Mouse (Mus musculus) hindbrain, embryonic 12.5 days (tissue): ENCODE measurements around the gene Ceacam19. TPM values are rescaled to one million over a fixed set of nuclear protein-coding genes. Genes with fewer than 3 reads are reported as not detected.

Source experiments
- ATAC-seq: fragments of 200-750 bp; cut with Nextera tagmentation; 2 replicates; pipeline ENCODE4 v1.8.0; 2017; ENCODE audit warnings: moderate TSS enrichment; ENCODE audit not compliant: low FRiP score
- H3K27ac ChIP-seq: fragments of 300-500 bp; sonication (generic); 2 replicates; pipeline ENCODE4 v1.5.1; 2016; ENCODE audit warnings: mild to moderate bottlenecking
- H3K27me3 ChIP-seq: fragments of 300-500 bp; sonication (generic); 2 replicates; pipeline ENCODE4 v1.6.1; 2016; ENCODE audit warnings: mild to moderate bottlenecking
- H3K36me3 ChIP-seq: fragments of 300-500 bp; sonication (generic); 2 replicates; pipeline ENCODE4 v1.6.1; 2016; ENCODE audit warnings: mild to moderate bottlenecking
- H3K4me1 ChIP-seq: fragments of 300-500 bp; sonication (generic); 2 replicates; pipeline ENCODE4 v1.6.1; 2016
- H3K4me2 ChIP-seq: fragments of 300-500 bp; sonication (generic); replicated peaks from 2 replicates; pipeline ENCODE4 v1.6.1; 2016; ENCODE audit warnings: mild to moderate bottlenecking
- H3K4me3 ChIP-seq: fragments of 300-500 bp; sonication (generic); 2 replicates; pipeline ENCODE4 v1.5.1; 2016; ENCODE audit warnings: mild to moderate bottlenecking
- H3K9ac ChIP-seq: fragments of 300-500 bp; sonication (generic); 2 replicates; pipeline ENCODE4 v1.6.1; 2016; ENCODE audit warnings: mild to moderate bottlenecking, moderate library complexity
- H3K9me3 ChIP-seq: fragments of 300-500 bp; sonication (generic); replicated peaks from 2 replicates; pipeline ENCODE4 v1.6.1; 2016; ENCODE audit warnings: mild to moderate bottlenecking
- WGBS: fragments of 180-500 bp; shearing (Covaris S2); methylation state at CpG from one replicate; pipeline ENCODE4 v1.1.7; 2016; 5-methylcytosine and 5-hydroxymethylcytosine counted together
- polyA plus RNA-seq: library from polyadenylated mRNA; unstranded; fragments of >200 nt; fragmentation: Nextera tagmentation; extraction: Ambion mirVana; gene quantifications from 2 replicates; pipeline ENCODE4 v1.2.1, GENCODE M21; 2016

Ceacam19 gene
- polyA plus RNA-seq, 1 experiment from 2014 or later, result not detected

DNA sequence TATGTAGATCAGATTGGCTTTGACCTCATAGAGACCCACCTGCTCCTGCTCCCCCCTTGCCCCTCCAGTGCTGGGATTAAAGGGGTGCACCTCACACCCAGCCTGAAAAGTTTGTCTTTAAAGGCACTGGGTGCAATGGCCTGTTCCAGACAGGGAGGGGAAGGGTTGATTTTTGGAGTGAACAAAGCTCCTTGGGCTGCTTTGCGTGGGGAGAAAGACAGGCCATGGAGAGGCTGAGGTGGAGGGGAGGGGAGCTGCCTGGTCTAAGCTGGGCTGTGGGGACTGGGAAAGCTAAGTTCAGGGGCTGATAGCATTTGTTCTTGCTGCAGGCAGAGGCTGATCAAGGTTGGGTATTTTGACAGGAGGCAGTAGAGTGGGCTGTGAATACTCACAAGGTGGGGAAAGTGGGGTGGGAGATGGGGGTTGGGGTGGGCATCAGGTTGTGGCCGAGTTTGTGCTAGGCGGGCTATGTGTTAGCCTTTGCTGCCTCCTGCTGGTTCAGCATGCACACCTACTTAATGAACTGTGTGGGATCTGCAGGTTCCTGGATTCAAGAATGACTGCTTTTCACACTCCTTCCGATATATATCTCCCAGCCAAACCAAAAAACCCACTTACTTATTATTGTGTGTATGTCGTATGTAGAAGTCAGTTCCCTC is 15.7 kb downstream of the Ceacam19 start:
- 43% methylated on average over 5 of the region's 5 CpGs for WGBS

DNA sequence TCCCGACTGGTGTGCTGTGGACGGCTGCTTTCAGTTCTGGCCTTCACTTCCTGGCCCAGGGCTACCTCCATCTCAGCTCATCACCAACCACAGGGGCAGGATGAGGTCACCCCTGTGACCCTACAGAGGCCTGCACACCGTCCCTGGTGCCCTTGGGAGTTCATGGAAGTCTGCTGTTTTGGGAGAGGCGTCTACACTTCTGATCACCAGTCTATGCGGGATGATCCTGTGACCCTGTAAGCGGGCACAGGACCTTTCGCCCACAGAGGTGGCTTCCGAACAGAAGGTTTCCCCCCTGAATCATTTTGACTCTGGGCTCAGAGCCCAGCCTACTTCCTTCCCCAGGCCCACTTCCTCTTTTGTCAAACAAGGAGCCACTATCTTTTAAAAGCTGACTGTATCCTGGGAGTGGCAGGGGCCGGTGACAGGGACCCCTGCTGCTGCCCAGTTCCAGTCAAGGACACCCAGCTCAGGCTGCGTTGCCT is 16.6 kb downstream of the Ceacam19 start:
- Histone ChIP-seq H3K36me3 (no peaks in the 10 kb centered on the region), H3K9me3 (no peaks in the 10 kb centered on the region), H3K4me1 (no peaks in the 10 kb centered on the region), H3K4me2 (no peak overlapping the region), H3K9ac (no peak overlapping the region), H3K27ac (no peak overlapping the region), H3K4me3 (no peak overlapping the region), H3K27me3 (no peaks in the 10 kb centered on the region)
- WGBS, result 67% methylated on average over 10 of the region's 10 CpGs
- ATAC-seq, result no peak

More for the DNA sequence above, 15.7 kb downstream of the Ceacam19 start:
- ATAC-seq, result no peak
- Histone ChIP-seq H3K27ac (no peak overlapping the region), H3K4me2 (no peak overlapping the region), H3K36me3 (no peaks in the 10 kb centered on the region), H3K4me3 (no peak overlapping the region), H3K4me1 (no peaks in the 10 kb centered on the region), H3K27me3 (no peaks in the 10 kb centered on the region), H3K9me3 (no peaks in the 10 kb centered on the region), H3K9ac (no peak overlapping the region)

DNA sequence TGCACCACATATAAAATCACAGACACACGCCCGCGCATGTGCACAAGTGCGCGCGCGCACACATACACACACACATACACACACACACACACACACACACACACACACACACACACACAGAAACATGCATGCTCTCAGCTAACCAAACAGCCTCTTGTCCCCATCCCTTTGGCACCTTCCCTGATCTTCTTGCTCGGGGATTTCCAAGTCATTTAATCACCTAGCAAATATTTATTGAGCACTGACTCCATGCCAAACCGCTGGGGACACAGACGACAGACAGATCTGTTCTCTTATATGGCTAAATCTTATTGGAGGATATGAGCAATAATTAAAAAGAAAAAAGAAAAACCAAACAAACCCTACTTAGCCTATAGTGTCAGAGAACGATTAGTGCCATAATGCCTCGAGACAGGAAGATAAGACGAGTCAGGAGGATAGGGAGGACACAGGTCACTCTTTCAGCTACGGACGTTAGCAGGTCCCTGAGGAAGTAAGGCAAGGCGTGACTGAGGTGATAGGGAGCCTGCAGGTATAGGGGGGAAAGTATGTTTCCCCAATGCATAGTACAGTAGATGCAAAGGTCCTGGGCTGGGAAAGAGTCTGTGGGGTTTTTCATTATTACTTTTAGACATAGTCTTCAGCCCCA is 19.9 kb downstream of the Ceacam19 start:
- Histone ChIP-seq H3K9ac (no peak overlapping the region), H3K4me3 (no peak overlapping the region), H3K27ac (no peak overlapping the region), H3K9me3 (no peaks in the 10 kb centered on the region), H3K27me3 (no peaks in the 10 kb centered on the region), H3K4me1 (no peaks in the 10 kb centered on the region), H3K4me2 (no peak overlapping the region), H3K36me3 (no peaks in the 10 kb centered on the region)
- WGBS, result 89% methylated on average over 16 of the region's 16 CpGs
- ATAC-seq, result no peak

DNA sequence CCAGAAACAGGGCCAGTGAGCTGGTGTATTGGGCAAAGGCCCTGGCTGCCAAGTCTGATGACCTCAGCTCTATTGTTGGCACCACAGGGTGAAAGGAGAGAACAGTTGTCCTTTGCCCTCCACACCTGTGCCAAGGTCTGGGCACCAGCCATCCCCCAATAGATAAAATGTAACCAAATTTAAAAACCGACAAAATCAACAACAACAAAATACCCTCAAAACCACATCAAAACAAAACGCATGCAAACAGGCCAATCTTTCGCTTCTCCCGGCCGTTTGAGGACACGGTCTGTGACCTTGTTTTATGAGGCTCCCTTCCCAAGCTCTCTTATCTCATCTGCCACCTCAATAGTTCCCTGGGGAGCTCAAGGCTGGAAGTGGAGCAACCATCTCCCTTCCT is 21.3 kb downstream of the Ceacam19 start:
- H3K27me3 ChIP-seq, result no peaks in the 10 kb centered on the region
- WGBS, result 87% methylated on average over 6 of the region's 6 CpGs
- H3K36me3 ChIP-seq, result no peaks in the 10 kb centered on the region
- ATAC-seq, result no peak
- H3K4me1 ChIP-seq, result no peaks in the 10 kb centered on the region
- H3K9me3 ChIP-seq, result no peaks in the 10 kb centered on the region; the same call in 1 of the 2 replicates
- H3K4me3 ChIP-seq, result no peak overlapping the region
- H3K27ac ChIP-seq, result no peak overlapping the region
- no peak overlapping the region for H3K9ac ChIP-seq
- H3K4me2 ChIP-seq, result no peak overlapping the region

DNA sequence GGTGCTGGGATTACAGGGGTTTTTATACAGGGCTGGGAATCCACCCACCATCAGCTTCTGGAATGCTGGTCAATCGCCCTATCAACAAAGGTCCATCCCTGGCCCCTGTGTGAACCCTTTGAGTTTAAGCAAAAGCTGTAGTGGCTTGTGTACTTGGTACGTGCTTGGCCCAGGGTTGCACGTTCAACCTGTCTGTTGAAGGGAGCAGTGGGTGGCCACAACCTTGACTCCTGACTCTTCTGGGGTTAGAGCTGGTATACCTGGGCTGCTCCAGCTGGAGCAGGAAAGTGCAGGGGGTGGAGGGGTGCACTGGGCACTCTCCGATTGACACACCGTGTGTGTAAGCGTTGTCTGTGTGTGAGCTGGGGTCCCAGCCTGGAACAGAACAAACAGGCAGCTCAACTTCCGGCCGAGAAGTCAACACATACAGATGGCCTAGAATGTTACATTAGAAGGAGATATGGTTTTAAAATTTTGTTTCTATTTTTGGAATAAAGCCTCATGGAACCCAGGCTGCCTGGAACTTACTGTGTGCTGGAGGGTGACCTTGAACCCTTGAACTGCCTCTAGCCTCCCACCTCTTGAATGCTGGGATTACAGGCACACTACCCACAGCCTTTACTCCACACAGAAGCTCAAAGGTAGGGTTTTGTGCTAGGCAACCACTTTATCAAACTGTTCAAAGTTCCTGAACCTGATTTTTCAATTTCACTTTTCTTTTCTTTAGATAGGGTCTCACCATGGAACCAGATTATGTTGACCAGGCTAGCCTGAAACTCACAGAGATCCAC is 22.3 kb downstream of the Ceacam19 start:
- Histone ChIP-seq H3K4me1 (no peaks in the 10 kb centered on the region), H3K27me3 (no peaks in the 10 kb centered on the region), H3K4me2 (no peak overlapping the region), H3K9ac (no peak overlapping the region), H3K9me3 (no peaks in the 10 kb centered on the region; the same call in 1 of the 2 replicates), H3K36me3 (no peaks in the 10 kb centered on the region), H3K27ac (no peak overlapping the region), H3K4me3 (no peak overlapping the region)
- no peak for ATAC-seq
- WGBS, result 82% methylated on average over 8 of the region's 8 CpGs

DNA sequence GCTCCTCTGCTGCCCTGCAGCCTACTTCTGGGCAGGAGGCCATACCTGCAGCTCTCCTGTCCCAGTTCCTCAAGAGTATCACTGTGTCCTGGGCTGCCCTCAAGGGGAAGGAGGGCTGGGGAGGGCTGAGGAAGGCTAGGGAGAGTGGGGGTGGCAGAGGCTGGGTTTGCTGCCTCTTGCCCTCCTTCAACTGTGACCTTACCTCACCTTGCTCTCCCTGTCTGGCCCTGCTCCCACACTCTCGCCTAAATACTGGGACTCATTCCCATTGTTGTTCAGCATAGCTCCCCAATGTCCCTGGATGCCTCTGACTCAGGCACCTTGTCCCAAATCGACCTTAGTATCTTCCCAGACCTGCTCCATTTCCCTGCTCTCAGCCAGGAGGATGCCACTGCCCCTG is 23.5 kb downstream of the Ceacam19 start:
- Histone ChIP-seq H3K4me3 (no peak overlapping the region), H3K4me1 (no peaks in the 10 kb centered on the region), H3K9me3 (no peaks in the 10 kb centered on the region; the same call in 1 of the 2 replicates), H3K36me3 (no peaks in the 10 kb centered on the region), H3K27ac (no peak overlapping the region), H3K4me2 (no peak overlapping the region), H3K27me3 (no peaks in the 10 kb centered on the region), H3K9ac (no peak overlapping the region)
- WGBS, result 47% methylated on average over 2 of the region's 2 CpGs
- ATAC-seq, result no peak

DNA sequence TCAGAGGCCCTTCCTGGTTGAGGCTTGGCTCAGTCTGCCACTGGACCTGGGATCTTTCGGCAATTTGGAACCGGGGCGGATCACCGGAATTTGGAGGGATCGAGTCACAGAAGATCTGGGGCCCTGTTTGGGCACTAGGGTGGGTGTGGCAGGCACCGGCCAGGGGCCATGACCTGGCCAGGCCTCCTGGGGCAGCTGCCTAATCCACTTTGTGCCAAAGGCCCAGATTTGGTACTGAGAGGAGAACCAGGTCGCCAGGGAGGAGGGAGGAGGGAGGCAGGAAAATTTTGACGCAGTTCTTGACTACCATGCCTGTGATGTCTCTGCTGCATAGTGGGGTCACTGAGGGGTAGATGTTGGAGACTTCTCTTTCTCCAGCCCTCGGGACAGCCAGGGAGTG is 26.6 kb downstream of the Ceacam19 start, which contains the start of gene Ceacam16:
TSS of gene Ceacam16 (minus strand) at position 101 of the 400 bp plus-strand sequence.
- Histone ChIP-seq H3K36me3 (no peaks in the 10 kb centered on the region), H3K27me3 (no peaks in the 10 kb centered on the region), H3K4me3 (no peak within 1 kb of the TSS), H3K27ac (no peak within 1 kb of the TSS), H3K4me1 (no peaks in the 10 kb centered on the region), H3K9ac (no peak within 1 kb of the TSS), H3K4me2 (no peak within 1 kb of the TSS), H3K9me3 (no peaks in the 10 kb centered on the region; the same call in 1 of the 2 replicates)
- no peak for ATAC-seq
- WGBS, result 83% methylated on average over 9 of the region's 9 CpGs

DNA sequence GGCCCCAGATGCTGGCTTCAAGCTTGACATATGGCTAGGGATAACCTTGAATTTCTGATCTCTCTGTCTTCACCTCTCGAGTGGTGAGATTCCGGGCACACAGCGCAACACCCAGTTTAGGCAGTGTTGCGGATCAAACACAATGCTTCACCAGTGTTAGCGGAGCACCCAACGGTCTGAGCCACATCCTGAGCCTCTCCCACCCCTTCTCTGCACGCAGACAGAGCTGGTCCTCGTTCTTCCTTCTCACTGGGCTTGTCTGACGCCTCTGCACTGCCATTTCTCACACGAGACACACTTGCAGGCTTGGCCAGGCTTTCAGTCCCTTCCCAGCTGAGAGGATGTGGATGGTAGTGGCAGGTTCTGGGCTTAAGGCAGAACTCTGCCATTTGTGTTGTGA is 28.0 kb downstream of the Ceacam19 start:
- no peak for ATAC-seq
- no peaks in the 10 kb centered on the region for H3K4me1 ChIP-seq
- H3K27ac ChIP-seq, result no peak overlapping the region
- H3K36me3 ChIP-seq, result no peaks in the 10 kb centered on the region
- 74% methylated on average over 10 of the region's 10 CpGs for WGBS
- no peak overlapping the region for H3K4me3 ChIP-seq
- no peak overlapping the region for H3K4me2 ChIP-seq
- no peaks in the 10 kb centered on the region; the same call in 1 of the 2 replicates for H3K9me3 ChIP-seq
- no peaks in the 10 kb centered on the region for H3K27me3 ChIP-seq
- H3K9ac ChIP-seq, result no peak overlapping the region

DNA sequence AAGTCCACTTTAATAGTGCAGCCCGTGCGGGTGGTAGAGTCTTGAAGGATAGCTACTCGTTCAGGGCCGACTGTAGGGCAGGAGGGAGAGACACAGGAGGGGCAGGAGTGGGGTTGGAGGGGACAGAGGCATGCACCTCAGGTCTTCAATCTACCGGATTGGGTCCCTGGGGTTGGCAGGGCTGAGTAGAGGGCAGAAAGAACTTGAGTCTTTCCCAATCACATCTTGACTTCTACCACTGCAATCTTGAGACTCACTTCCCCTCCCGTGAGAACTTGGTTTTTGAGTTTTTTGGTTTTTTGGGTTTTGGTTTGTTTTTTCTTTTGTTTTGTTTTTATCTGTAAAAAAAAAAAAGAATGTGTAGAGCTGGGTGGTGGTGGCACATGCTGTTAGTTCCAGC is 31.5 kb downstream of the Ceacam19 start:
- H3K4me2 ChIP-seq, result no peak overlapping the region
- H3K4me3 ChIP-seq, result no peak overlapping the region
- no peak overlapping the region for H3K27ac ChIP-seq
- no peak for ATAC-seq
- WGBS, result 84% methylated on average over 6 of the region's 6 CpGs
- H3K9me3 ChIP-seq, result no peaks in the 10 kb centered on the region
- H3K9ac ChIP-seq, result no peak overlapping the region
- H3K4me1 ChIP-seq, result 0 out of 2 replicates have a peak, but pooled peaks cover 6% of the 10 kb centered on the region
- peaks cover 24% of the 10 kb centered on the region for H3K27me3 ChIP-seq
- no peaks in the 10 kb centered on the region for H3K36me3 ChIP-seq

DNA sequence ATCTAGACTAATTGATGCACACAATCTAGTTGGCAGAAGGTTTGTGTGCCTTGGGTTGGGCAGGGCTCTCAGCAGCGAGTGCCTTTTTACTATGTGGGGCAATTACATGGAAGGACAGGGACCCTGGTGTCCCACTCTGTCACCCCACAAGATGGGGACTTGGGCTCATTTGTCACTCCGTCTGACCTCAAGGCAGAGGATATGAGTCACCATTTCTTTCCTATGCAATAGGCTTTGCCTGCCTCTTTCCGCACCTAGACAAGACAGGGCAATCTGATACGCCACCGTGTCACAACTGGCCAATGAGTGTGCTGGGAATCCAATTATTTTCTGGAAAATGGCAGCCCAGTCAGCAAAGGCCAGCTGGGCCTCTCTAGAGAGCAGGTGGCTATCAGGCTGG is 32.1 kb downstream of the Ceacam19 start:
- H3K9me3 ChIP-seq, result no peaks in the 10 kb centered on the region
- no peak overlapping the region for H3K4me2 ChIP-seq
- H3K4me1 ChIP-seq, result 0 out of 2 replicates have a peak, but pooled peaks cover 6% of the 10 kb centered on the region
- no peaks in the 10 kb centered on the region for H3K36me3 ChIP-seq
- H3K4me3 ChIP-seq, result no peak overlapping the region
- WGBS, result 84% methylated on average over 5 of the region's 5 CpGs
- peaks cover 27% of the 10 kb centered on the region for H3K27me3 ChIP-seq
- no peak for ATAC-seq
- no peak overlapping the region for H3K27ac ChIP-seq
- no peak overlapping the region for H3K9ac ChIP-seq

DNA sequence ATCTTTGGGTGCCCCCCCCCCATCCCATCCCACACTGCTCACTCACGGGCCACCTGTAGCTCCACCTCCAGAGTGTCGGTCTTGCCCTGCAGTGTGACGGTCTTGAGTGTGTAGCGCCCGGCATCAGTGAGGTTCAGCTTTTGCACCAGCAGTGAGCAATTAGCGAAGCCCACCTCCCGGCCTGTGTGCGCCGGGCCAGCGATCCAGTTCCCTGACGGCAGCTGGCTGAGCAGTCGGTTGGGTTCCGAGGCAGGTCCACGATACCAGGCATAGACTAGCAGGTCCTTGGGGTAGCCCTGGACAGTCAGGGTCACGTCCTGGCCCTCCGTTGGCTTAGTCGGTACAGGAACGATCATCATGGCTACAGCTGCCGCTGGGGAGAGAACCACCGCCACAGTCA is 34.2 kb downstream of the Ceacam19 start:
- Histone ChIP-seq H3K27ac (no peak overlapping the region), H3K36me3 (no peaks in the 10 kb centered on the region), H3K4me1 (0 out of 2 replicates have a peak, but pooled peaks cover 6% of the 10 kb centered on the region), H3K9ac (no peak overlapping the region), H3K4me2 (no peak overlapping the region), H3K4me3 (no peak overlapping the region), H3K9me3 (no peaks in the 10 kb centered on the region), H3K27me3 (peaks cover 31% of the 10 kb centered on the region)
- 86% methylated on average over 20 of the region's 20 CpGs for WGBS
- no peak for ATAC-seq

DNA sequence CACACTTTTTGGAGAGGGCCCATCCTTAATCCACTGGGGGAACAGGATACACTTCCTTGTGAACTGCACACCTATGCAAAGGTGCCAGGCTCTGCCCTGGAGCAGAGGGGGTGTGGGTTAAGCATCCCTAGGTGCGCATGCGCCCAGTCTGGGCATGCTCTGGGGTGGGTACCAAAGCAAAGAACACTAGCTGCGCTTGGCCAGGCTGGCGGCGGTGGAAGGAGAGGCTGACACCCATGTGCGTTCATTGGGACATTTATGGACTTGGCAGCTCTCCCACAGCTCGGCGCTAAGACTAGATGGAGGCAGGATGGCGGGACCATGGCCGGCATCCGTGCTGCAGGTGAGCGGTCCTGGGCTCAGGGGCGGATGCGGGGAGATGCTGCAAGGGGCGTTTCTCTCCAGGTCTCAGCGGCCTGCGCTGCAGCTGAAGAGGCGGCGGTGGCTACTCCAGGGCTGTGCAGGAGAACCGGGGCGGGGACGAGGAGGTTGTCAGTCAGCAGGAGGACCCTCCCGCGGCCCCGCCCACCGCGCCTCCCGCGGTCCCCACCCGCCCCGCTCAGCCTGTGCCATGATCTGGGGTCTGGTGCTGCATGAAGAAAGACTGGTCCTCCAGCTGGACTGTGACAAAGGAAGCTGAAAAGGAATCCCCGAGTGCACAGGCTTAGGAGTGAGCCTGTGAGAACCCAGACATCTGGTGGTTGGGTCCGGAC is 35.8 kb downstream of the Ceacam19 start, which contains the start of gene Gm19345:
TSS of gene Gm19345 (plus strand) at position 146 of the 713 bp plus-strand sequence.
- H3K4me1 ChIP-seq, result 0 out of 2 replicates have a peak, but pooled peaks cover 10% of the 10 kb centered on the region
- no peaks in the 10 kb centered on the region for H3K9me3 ChIP-seq
- no peak within 1 kb of the TSS for H3K27ac ChIP-seq
- H3K27me3 ChIP-seq, result peaks cover 42% of the 10 kb centered on the region
- H3K4me3 ChIP-seq, result peak within 1 kb of the TSS; percentile 31
- WGBS, result 5% methylated on average over 30 of the region's 33 CpGs
- no peaks in the 10 kb centered on the region for H3K36me3 ChIP-seq
- peak; percentile 84 for ATAC-seq
- peak within 1 kb of the TSS; percentile 40 for H3K9ac ChIP-seq
- H3K4me2 ChIP-seq, result peak within 1 kb of the TSS; percentile 51
